Mouse (Mus musculus) spleen, adult 2 months (tissue): ENCODE measurements around the gene P2ry6.

Experiments
- CTCF ChIP-seq: fragments of 200-500 bp; IDR thresholded peaks from 2 replicates; pipeline ENCODE4 v1.5.1; 2011; ENCODE audit warnings: mild to moderate bottlenecking, inconsistent platforms; ENCODE audit not compliant: insufficient read depth, insufficient read length, insufficient replicate concordance; ENCODE audit errors: extremely low read depth
- POLR2A ChIP-seq: fragments of 200-500 bp; IDR thresholded peaks from 2 replicates; pipeline ENCODE4 v1.6.1; 2011; ENCODE audit warnings: low read depth, low read length, inconsistent platforms

DNA sequence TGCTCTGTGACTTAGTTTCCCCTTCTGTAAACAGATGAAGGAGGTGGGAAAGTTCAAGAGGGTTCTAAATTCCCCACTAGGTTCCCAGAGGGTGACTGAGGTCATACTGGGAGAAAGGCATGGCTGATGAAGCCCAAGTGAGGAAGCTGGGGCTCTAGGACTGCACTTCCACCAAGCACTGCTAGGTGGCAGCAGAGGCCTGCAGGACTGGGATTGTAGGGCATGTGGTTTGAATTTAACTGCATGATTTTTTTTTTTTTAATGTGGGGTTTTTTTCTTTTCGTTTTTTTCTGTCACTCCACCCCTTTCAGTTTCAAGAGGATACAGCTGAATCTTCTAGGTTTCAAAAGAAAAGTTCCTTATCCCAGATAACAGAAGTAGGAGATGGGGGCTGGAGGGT is 67.2 kb downstream of the P2ry6 start:
- TF ChIP-seq POLR2A (no peak), CTCF (peak; percentile 97; the same call in 1 of the 2 replicates)
